Mouse (Mus musculus): ENCODE results near the gene Gdf10. TPM values are rescaled to one million over a fixed set of nuclear protein-coding genes. Genes with fewer than 3 reads are reported as not detected.
A peak's percentile ranks its signal among the peaks of the same experiment; 100 is the strongest.

Gene Gdf10
- polyA plus RNA-seq, 1 experiment: 15.1 TPM

DNA sequence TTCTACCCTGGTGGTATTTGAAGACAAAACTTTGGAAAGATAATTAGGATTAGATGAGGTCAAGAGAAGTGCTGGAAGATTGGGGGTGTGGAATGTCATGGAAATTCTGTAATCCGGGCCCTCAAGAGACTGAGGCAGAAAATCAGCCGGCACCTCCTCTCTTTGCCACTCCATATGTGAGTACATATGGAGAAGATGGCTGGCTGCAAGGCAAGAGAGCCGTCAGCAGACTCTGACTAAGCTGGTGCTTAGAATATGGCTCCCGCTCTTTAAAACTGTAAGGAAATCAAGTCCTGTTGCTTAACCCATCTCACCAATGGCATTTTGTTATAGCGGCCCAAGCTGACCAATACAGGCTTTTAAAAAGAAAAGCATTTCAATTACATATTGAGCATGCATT, 27.6 kb upstream of the Gdf10 start:
- DNase-seq: no peak
- 84% methylated on average over 5 of the region's 5 CpGs for WGBS
- no peak for TF ChIP-seq CTCF (IDR thresholded peaks at IDR 0.05; ENCODE audit: insufficient read depth, low read length)
- no peak for TF ChIP-seq POLR2A (IDR thresholded peaks at IDR 0.05; ENCODE audit: borderline replicate concordance, extremely low read depth, low read depth, low read length)
- no peaks in the 10 kb centered on the region for H3K4me1 ChIP-seq (ENCODE audit: control insufficient read depth, insufficient read depth, low read length)
- H3K4me3 ChIP-seq (replicated peaks; ENCODE audit: extremely low read depth, low read depth, low read length): no peak overlapping the region

DNA sequence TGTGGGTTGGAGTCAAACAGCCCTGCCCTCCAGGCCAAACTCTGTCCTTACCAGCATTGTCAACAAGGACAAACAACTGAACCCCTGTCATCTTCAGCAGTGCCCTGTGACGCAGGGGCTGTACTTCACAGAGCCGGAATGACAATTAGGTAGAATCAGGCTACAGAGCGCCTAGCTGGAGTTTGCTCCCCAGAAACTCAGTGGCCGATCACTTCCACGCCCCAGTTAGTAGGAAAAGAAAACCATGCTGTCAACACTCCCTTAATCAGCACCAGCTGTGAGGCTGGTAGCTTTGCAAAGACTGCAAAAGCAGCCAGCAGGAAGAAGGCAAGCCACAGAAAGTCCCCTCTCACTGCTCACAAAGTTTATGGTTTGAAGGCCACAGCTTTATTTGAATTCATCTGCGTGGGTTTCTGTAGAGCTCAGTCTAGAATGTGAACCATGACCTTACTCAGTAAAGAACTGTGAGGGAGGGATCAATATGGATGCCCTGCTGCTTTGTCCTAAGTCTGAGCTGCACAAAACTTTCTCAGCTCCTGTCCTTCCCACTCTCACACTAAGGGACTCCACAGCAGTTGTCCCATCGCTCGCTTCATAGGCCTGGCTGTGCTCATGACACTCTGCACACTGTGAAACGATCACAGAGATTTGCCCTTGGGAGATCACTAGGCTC, 26.6 kb upstream of the Gdf10 start:
- WGBS: 54% methylated on average over 9 of the region's 9 CpGs
- Histone ChIP-seq H3K4me1 (ENCODE audit: control insufficient read depth, insufficient read depth, low read length) (no peaks in the 10 kb centered on the region), H3K4me3 (replicated peaks; ENCODE audit: extremely low read depth, low read depth, low read length) (no peak overlapping the region)
- DNase-seq: no peak
- TF ChIP-seq POLR2A (IDR thresholded peaks at IDR 0.05; ENCODE audit: borderline replicate concordance, extremely low read depth, low read depth, low read length) (no peak), CTCF (IDR thresholded peaks at IDR 0.05; ENCODE audit: insufficient read depth, low read length) (no peak)

DNA sequence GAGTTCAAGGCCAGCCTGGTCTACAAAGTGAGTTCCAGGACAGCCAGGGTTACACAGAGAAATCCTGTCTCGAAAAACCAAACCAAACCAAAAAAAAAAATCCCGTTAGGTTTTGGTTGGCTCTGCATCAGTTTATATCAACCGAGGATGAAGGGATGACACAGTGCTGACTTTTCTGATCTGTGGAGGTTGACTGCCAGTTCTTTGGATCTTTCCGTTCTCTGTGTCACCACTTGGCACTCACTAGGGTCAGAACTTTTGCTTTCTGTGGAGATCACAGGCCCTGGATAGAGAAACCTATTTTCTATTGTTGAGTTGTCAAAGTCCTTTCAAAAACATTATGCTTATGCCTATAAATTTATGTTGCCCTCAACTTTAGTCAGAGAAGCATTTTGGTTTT, 20.6 kb upstream of the Gdf10 start:
- no peak for DNase-seq
- 75% methylated on average over 4 of the region's 4 CpGs for WGBS
- Histone ChIP-seq H3K4me1 (ENCODE audit: control insufficient read depth, insufficient read depth, low read length) (no peaks in the 10 kb centered on the region), H3K4me3 (replicated peaks; ENCODE audit: extremely low read depth, low read depth, low read length) (no peak overlapping the region)
- TF ChIP-seq CTCF (IDR thresholded peaks at IDR 0.05; ENCODE audit: insufficient read depth, low read length) (no peak), POLR2A (IDR thresholded peaks at IDR 0.05; ENCODE audit: borderline replicate concordance, extremely low read depth, low read depth, low read length) (no peak)

DNA sequence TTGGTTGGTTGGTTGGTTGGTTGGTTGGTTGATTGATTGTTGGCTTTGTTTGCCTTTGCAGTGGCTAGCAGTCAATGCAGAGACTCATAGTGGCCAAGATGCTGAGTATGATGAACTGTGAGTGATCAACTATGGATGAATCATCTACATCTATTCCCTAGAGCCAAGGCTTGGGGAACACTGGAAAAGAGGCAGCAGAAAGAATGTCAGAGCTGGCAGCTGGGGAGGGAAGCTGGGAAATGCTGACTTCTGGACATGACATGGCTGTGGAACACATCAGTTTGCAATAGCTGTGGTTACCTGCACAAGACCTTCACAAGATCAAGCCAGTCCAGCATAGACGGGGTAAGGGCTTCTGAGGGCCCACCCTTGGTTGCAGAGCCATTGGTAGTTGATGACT, 20.2 kb upstream of the Gdf10 start:
- TF ChIP-seq POLR2A (IDR thresholded peaks at IDR 0.05; ENCODE audit: borderline replicate concordance, extremely low read depth, low read depth, low read length) (no peak), CTCF (IDR thresholded peaks at IDR 0.05; ENCODE audit: insufficient read depth, low read length) (no peak)
- H3K4me1 ChIP-seq (ENCODE audit: control insufficient read depth, insufficient read depth, low read length): no peaks in the 10 kb centered on the region
- no peak for DNase-seq
- WGBS: 79% methylated on average over 1 of the region's 1 CpGs
- H3K4me3 ChIP-seq (replicated peaks; ENCODE audit: extremely low read depth, low read depth, low read length): no peak overlapping the region

DNA sequence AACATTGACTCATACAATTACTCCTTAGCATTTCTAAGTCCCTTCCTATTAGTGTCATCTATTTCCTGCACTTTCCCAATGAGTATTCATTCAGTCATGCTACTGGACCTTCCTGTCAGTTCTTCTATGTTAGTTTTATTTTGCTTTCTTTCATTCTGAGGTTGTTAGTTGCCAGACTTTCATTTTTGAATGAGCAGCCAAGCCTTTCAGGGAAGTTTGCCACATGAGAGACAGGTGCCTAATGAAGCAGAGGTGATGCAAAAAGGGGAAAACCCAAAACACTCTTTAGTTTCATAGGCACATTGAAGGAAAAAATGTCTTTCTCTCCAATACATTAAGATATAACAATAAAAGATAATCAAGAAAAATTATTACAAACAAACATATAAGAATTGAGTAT, 18.5 kb upstream of the Gdf10 start:
- TF ChIP-seq POLR2A (IDR thresholded peaks at IDR 0.05; ENCODE audit: borderline replicate concordance, extremely low read depth, low read depth, low read length) (no peak), CTCF (IDR thresholded peaks at IDR 0.05; ENCODE audit: insufficient read depth, low read length) (no peak)
- DNase-seq: no peak
- no peaks in the 10 kb centered on the region for H3K4me1 ChIP-seq (ENCODE audit: control insufficient read depth, insufficient read depth, low read length)
- no peak overlapping the region for H3K4me3 ChIP-seq (replicated peaks; ENCODE audit: extremely low read depth, low read depth, low read length)

DNA sequence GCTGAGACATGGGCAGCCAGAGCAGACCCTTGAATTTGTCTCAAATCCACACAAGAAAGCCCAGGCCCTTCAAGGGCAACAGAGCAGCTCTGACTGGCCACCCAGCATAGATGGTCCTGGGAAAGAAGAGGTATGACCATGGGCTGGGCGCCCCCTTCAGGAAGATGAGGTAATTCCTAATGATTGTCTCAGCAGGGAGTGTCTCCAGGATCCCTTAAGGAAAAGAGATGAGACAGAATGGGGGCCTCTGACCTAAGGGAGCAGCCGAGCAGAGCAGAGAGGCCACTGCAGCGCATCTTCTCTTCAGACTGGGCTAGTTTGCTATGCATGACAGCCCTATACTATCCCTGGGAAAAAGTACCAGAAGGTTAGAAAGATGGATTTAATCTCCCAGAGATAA, 9.7 kb upstream of the Gdf10 start:
- H3K4me1 ChIP-seq (ENCODE audit: control insufficient read depth, insufficient read depth, low read length): no peaks in the 10 kb centered on the region
- TF ChIP-seq POLR2A (IDR thresholded peaks at IDR 0.05; ENCODE audit: borderline replicate concordance, extremely low read depth, low read depth, low read length): no peak
- peak; percentile 42; the same call in 1 of the 2 replicates for TF ChIP-seq CTCF (IDR thresholded peaks at IDR 0.05; ENCODE audit: insufficient read depth, low read length)
- no peak overlapping the region for H3K4me3 ChIP-seq (replicated peaks; ENCODE audit: extremely low read depth, low read depth, low read length)
- 40% methylated on average over 3 of the region's 3 CpGs for WGBS
- DNase-seq: peak; percentile 46

DNA sequence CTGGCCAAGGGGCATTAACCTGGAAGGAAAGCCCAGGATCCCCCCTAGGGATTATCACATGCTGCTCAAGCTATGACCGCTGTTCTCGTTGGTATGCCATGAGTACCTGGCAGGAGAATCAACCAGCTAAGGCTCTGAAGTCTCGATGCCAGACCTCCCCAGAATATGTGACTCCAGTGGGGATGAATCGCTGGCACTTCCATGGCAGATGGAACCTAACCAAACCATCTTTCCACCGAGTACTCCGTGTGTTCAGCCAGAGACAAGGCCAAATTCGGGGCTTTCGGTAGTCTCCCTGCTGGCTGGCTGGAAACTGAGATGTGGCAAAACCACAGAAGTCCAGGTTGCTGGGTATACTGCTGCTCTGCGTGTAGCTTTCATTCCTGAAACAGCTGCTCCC, 9.2 kb upstream of the Gdf10 start:
- DNase-seq: no peak
- H3K4me1 ChIP-seq (ENCODE audit: control insufficient read depth, insufficient read depth, low read length): no peaks in the 10 kb centered on the region
- no peak overlapping the region for H3K4me3 ChIP-seq (replicated peaks; ENCODE audit: extremely low read depth, low read depth, low read length)
- TF ChIP-seq CTCF (IDR thresholded peaks at IDR 0.05; ENCODE audit: insufficient read depth, low read length) (no peak), POLR2A (IDR thresholded peaks at IDR 0.05; ENCODE audit: borderline replicate concordance, extremely low read depth, low read depth, low read length) (no peak)
- 92% methylated on average over 9 of the region's 9 CpGs for WGBS

DNA sequence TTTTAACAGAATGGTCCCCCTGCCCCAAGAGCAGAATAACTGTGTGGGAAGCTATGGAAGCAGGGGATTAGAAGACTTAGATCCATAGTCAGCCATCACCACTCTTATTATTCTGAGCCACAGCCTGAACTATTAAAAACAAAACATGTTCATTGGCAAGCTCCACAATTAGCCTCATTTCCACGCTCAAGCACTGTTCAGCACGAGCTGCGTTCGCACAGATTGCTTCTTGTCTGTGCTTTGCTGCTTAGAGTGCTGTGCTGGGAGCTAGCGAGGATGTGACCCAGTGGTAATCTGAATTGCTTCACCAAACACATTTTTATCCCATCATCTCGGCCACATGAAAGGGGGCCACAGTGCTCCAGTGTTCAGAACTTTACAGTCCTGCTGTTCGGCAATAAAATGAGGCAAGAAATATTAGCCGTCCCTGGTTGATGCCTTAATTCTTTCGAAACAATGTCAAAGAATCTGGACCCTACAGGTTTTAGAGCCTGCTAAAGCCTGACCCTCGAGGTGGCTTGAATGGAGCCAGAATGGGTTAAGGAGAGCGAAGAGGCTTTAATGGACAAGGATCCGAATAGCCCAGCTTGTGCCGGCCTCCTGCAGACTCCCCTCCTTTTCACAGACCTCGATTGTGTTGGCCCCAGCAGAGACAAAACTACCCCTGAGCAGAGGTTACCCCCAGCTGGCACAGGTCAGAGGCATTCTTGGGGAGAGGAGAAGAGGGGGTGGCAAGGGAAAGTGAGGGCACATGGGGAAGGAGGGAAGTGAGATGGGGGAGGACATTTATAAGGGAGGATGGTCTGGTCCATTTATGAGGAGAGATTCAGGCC, 2.4 kb upstream of the Gdf10 start:
- no peak for DNase-seq
- Histone ChIP-seq H3K4me1 (ENCODE audit: control insufficient read depth, insufficient read depth, low read length) (no peaks in the 10 kb centered on the region), H3K4me3 (replicated peaks; ENCODE audit: extremely low read depth, low read depth, low read length) (no peak overlapping the region)
- WGBS: 61% methylated on average over 14 of the region's 14 CpGs
- TF ChIP-seq CTCF (IDR thresholded peaks at IDR 0.05; ENCODE audit: insufficient read depth, low read length) (no peak), POLR2A (IDR thresholded peaks at IDR 0.05; ENCODE audit: borderline replicate concordance, extremely low read depth, low read depth, low read length) (no peak)

DNA sequence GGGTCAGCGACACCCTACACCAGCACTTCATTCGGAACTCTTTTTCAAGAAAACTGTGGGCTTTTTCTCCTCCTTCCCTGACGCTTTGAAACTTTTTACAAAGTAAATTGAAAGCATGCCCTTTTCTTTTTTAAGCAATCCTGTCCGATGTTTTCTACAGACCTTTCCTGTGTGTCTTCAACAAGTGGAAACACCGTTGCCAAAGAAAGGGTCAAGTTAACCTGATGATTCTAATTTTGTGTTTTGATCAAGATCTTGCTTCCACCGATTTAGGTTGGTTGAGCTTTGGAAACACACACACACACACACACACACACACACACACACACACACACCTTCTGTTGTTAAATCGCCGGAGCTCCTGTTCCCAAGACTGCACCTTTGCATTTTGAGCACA, 618 bp upstream of the Gdf10 start:
- no peak for TF ChIP-seq CTCF (IDR thresholded peaks at IDR 0.05; ENCODE audit: insufficient read depth, low read length)
- no peak for TF ChIP-seq POLR2A (IDR thresholded peaks at IDR 0.05; ENCODE audit: borderline replicate concordance, extremely low read depth, low read depth, low read length)
- DNase-seq: no peak
- 19% methylated on average over 8 of the region's 8 CpGs for WGBS
- no peak overlapping the region for H3K4me3 ChIP-seq (replicated peaks; ENCODE audit: extremely low read depth, low read depth, low read length)
- no peaks in the 10 kb centered on the region for H3K4me1 ChIP-seq (ENCODE audit: control insufficient read depth, insufficient read depth, low read length)

DNA sequence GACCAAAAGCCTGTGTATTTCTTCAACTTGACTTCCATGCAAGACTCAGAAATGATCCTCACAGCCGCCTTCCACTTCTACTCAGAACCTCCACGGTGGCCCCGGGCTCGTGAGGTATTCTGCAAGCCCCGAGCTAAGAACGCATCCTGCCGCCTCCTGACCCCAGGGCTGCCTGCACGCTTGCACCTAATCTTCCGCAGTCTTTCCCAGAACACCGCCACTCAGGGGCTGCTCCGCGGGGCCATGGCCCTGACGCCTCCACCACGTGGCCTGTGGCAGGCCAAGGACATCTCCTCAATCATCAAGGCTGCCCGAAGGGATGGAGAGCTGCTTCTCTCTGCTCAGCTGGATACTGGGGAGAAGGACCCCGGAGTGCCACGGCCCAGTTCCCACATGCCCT, 8.5 kb downstream of the Gdf10 start:
- Histone ChIP-seq H3K4me3 (replicated peaks; ENCODE audit: extremely low read depth, low read depth, low read length) (no peak overlapping the region), H3K4me1 (ENCODE audit: control insufficient read depth, insufficient read depth, low read length) (no peaks in the 10 kb centered on the region)
- no peak for TF ChIP-seq POLR2A (IDR thresholded peaks at IDR 0.05; ENCODE audit: borderline replicate concordance, extremely low read depth, low read depth, low read length)
- no peak for TF ChIP-seq CTCF (IDR thresholded peaks at IDR 0.05; ENCODE audit: insufficient read depth, low read length)
- WGBS: 40% methylated on average over 17 of the region's 17 CpGs
- no peak for DNase-seq
